Mouse (Mus musculus) liver, adult 2 months (tissue): ENCODE measurements around the gene Sytl2.

ENCODE experiments used
- CTCF ChIP-seq: fragments of 200-500 bp; IDR thresholded peaks from 2 replicates; pipeline ENCODE4 v1.5.1; 2011; ENCODE audit warnings: low read depth, low read length, control low read depth
- POLR2A ChIP-seq: fragments of 200-500 bp; IDR thresholded peaks from 2 replicates; pipeline ENCODE4 v1.6.1; 2011; ENCODE audit warnings: low read length, control low read depth; ENCODE audit not compliant: insufficient read depth; ENCODE audit errors: extremely low read depth

- TF ChIP-seq CTCF (no peak), POLR2A (no peak)
Measured at GRCm38 (mm10) chr7:90282786-90283185, 19.3 kb upstream of the Sytl2 start.
